Mouse (Mus musculus) kidney, embryonic 16.5 days (tissue): ENCODE results near the gene Eloa. TPM values are rescaled to one million over a fixed set of nuclear protein-coding genes. Genes with fewer than 3 reads are reported as not detected.

Source experiments
- ATAC-seq: fragments of 200-750 bp; cut with Nextera tagmentation; 2 replicates; pipeline ENCODE4 v1.8.0; 2017; ENCODE audit warnings: moderate TSS enrichment; ENCODE audit not compliant: low FRiP score, low TSS enrichment
- H3K27ac ChIP-seq: fragments of 300-500 bp; sonication (generic); 2 replicates; pipeline ENCODE4 v1.5.1; 2014; ENCODE audit warnings: low read length
- H3K27me3 ChIP-seq: fragments of 300-500 bp; sonication (generic); 2 replicates; pipeline ENCODE4 v1.6.1; 2014; ENCODE audit warnings: low read length, control low read depth, mixed read lengths; ENCODE audit not compliant: insufficient read depth
- H3K36me3 ChIP-seq: fragments of 300-500 bp; sonication (generic); 2 replicates; pipeline ENCODE4 v1.6.1; 2014; ENCODE audit warnings: low read length, control low read depth, mixed read lengths; ENCODE audit not compliant: insufficient read depth
- H3K4me1 ChIP-seq: fragments of 300-500 bp; sonication (generic); 2 replicates; pipeline ENCODE4 v1.6.1; 2014; ENCODE audit warnings: low read length, control low read depth, mixed read lengths; ENCODE audit not compliant: insufficient read depth
- H3K4me2 ChIP-seq: fragments of 300-500 bp; sonication (generic); replicated peaks from 2 replicates; pipeline ENCODE4 v1.6.1; 2014; ENCODE audit warnings: low read depth, low read length
- H3K4me3 ChIP-seq: fragments of 300-500 bp; sonication (generic); 2 replicates; pipeline ENCODE4 v1.5.1; 2014; ENCODE audit warnings: mild to moderate bottlenecking, low read length
- H3K9ac ChIP-seq: fragments of 300-500 bp; sonication (generic); replicated peaks from 2 replicates; pipeline ENCODE4 v1.6.1; 2014; ENCODE audit warnings: low read length
- H3K9me3 ChIP-seq: fragments of 300-500 bp; sonication (generic); 2 replicates; pipeline ENCODE4 v1.6.1; 2016; ENCODE audit warnings: low read length, control low read depth
- WGBS: fragments of 180-500 bp; shearing (Covaris S2); extraction: QIAGEN DNeasy Blood & Tissue Kit; methylation state at CpG from one replicate; pipeline ENCODE4 v1.1.7; 2014; 5-methylcytosine and 5-hydroxymethylcytosine counted together
- polyA plus RNA-seq: library from polyadenylated mRNA; unstranded; fragments of >200 nt; fragmentation: Nextera tagmentation; extraction: Ambion mirVana; gene quantifications from 2 replicates; pipeline ENCODE4 v1.2.1, GENCODE M21; 2015

Gene Eloa
- polyA plus RNA-seq, 1 experiment from 2014 or later = 45.1 TPM

GRCm38 (mm10) chr4:135972556-135972906 lies 49.0 kb downstream of the Eloa start, which contains the start of gene Lypla2:
Gene Lypla2, minus strand, starts transcription at chr4:135972626.
- no peaks in the 10 kb centered on the region for H3K27me3 ChIP-seq
- H3K36me3 ChIP-seq = peaks cover 56% of the 10 kb centered on the region
- no peaks in the 10 kb centered on the region for H3K9me3 ChIP-seq
- H3K27ac ChIP-seq = peak within 1 kb of the TSS; percentile 51; the same call in 1 of the 2 replicates
- peak within 1 kb of the TSS; percentile 85 for H3K4me2 ChIP-seq
- H3K4me3 ChIP-seq = peak within 1 kb of the TSS; percentile 92
- WGBS = 3% methylated on average over 17 of the region's 19 CpGs
- H3K9ac ChIP-seq = peak within 1 kb of the TSS; percentile 91
- H3K4me1 ChIP-seq = peaks cover 19% of the 10 kb centered on the region
- peak; percentile 83 for ATAC-seq

DNA sequence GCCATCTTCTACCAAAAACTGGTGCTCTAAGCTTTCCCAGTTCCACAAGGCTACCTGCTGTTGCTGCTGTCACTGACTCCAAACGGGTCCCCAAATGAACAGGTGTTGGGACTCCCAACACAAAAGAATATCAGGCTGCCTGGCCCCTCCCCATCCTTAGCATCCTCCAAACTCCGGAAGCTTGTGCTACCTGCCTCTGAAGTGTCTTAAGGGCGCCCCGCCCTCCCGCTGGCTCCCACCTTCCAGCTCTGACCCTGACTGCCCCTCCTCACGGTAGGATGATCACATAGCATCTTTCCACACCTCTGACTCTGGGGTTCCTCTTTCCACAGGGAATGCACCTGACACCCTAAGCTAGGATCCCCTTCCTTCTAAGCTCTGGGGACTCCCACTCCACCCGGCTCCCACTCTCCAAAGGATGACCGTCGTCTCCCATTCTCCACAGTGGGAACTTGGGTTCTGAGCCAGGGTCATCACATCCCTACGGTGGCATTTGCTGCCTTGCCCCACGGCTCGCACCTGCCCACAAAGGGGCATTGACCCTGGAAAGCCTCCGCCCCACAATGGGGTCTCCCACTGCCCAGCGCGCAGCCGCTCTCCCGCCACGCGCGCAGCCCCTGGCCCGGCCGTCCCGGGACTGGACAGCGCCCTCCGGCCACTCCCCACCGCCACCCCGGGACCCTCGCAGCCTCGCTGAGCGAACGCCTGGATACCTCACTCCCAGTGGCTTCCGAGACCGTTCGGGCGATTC lies 49.6 kb downstream of the Eloa start:
- H3K27me3 ChIP-seq = no peaks in the 10 kb centered on the region
- 0% methylated on average over 34 of the region's 35 CpGs for WGBS
- peak overlapping the region; percentile 85 for H3K4me2 ChIP-seq
- peaks cover 19% of the 10 kb centered on the region for H3K4me1 ChIP-seq
- H3K27ac ChIP-seq = peak overlapping the region; percentile 51; the same call in 1 of the 2 replicates
- H3K36me3 ChIP-seq = peaks cover 58% of the 10 kb centered on the region
- ATAC-seq = peak; percentile 64
- H3K9ac ChIP-seq = peak overlapping the region; percentile 91
- peak overlapping the region; percentile 92 for H3K4me3 ChIP-seq
- no peaks in the 10 kb centered on the region for H3K9me3 ChIP-seq

DNA sequence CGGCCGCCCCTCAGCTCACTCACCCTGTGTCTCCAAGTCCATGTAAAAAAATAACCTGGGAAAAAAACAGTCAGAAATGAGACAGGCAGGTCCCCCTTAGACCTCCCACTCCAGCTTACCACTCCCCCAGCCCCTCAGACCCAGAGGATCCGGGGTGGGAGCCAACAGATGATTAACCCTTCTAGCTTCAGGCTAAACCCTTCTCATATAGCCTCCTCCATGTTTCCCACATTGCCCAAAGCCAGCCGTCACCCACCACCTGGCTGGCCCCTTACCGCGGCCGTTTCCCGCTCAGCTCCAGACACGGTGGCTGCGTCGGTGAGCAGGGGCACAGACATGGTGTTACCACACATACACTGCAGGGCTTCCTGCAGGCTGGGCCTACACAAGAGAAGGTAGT lies 51.0 kb downstream of the Eloa start:
- no peaks in the 10 kb centered on the region for H3K9me3 ChIP-seq
- H3K4me3 ChIP-seq = no peak overlapping the region
- no peak overlapping the region for H3K4me2 ChIP-seq
- peaks cover 52% of the 10 kb centered on the region for H3K36me3 ChIP-seq
- H3K27me3 ChIP-seq = no peaks in the 10 kb centered on the region
- no peak overlapping the region for H3K27ac ChIP-seq
- H3K4me1 ChIP-seq = peaks cover 19% of the 10 kb centered on the region
- WGBS = 82% methylated on average over 11 of the region's 11 CpGs
- H3K9ac ChIP-seq = no peak overlapping the region
- ATAC-seq = no peak

DNA sequence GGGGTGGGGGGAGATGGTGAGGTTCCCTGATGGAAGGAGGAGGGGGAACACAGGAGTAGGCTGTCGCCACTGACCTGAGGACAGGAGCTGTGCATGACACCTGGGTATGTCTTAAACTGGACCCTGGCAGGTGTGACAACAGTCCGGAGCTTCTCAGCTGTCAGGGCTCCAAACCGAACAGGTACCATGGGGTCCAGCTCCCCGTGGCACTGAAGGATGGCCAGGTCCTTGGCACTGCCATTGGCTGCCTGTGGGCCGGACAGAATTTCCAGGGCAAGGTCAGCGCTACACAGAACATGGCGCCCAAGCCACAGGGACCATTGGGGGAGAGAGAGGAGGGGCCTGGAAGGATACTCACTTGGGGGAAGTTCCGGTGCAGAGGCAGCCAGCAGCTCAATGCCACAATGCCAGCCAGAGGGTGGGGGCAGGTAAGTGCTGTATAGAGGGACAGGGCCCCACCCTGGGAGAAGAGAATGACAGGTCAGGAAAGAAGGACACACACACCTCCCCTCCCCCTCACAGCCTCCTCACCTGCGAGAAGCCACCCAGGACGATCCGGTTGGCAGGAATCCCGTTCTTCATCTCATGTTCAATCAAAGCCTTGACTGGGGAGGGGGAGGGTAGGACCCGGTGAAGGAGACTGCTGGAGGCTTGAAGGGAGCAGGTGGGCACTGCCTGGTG lies 52.4 kb downstream of the Eloa start:
- Histone ChIP-seq H3K4me3 (no peak overlapping the region), H3K9me3 (no peaks in the 10 kb centered on the region), H3K4me2 (no peak overlapping the region), H3K27ac (no peak overlapping the region), H3K27me3 (no peaks in the 10 kb centered on the region), H3K4me1 (peaks cover 29% of the 10 kb centered on the region), H3K36me3 (peaks cover 45% of the 10 kb centered on the region), H3K9ac (no peak overlapping the region)
- WGBS = 88% methylated on average over 13 of the region's 13 CpGs
- ATAC-seq = no peak

GRCm38 (mm10) chr4:135968271-135968869 lies 53.2 kb downstream of the Eloa start:
- ATAC-seq = no peak
- Histone ChIP-seq H3K27ac (no peak overlapping the region), H3K4me1 (peaks cover 30% of the 10 kb centered on the region), H3K4me3 (no peak overlapping the region), H3K9ac (no peak overlapping the region), H3K9me3 (no peaks in the 10 kb centered on the region), H3K4me2 (no peak overlapping the region), H3K36me3 (peaks cover 45% of the 10 kb centered on the region), H3K27me3 (no peaks in the 10 kb centered on the region)
- WGBS = 78% methylated on average over 15 of the region's 19 CpGs

DNA sequence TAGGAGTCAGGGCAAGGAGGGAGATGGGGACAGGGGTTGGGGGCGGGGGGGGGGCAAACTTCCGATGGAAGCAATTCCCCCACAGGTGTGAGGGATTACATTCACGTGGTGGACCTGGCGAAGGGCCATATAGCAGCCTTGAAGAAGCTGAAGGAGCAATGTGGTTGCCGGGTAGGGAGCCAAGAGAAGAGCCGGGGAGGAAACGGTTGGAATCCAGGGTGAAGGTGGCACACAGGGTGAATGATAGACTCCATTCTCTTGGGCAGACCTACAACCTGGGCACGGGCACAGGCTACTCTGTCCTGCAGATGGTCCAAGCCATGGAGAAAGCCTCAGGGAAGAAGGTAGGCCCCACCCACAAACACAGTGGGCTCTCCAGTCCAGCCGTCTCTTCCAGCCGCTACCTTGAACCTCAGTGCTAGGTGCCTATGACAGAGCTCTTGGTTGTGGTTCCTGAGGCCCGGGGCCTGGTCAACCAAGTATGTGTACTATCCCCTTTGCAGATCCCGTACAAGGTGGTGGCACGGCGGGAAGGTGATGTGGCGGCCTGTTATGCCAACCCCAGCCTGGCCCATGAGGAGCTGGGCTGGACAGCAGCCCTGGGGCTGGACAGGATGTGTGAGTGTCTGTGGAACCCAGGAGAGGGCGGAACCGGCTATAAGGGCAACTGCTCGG lies 54.3 kb downstream of the Eloa start:
- Histone ChIP-seq H3K27ac (no peak overlapping the region), H3K36me3 (peaks cover 45% of the 10 kb centered on the region), H3K4me2 (no peak overlapping the region), H3K9me3 (no peaks in the 10 kb centered on the region), H3K27me3 (no peaks in the 10 kb centered on the region), H3K4me1 (peaks cover 27% of the 10 kb centered on the region), H3K9ac (no peak overlapping the region), H3K4me3 (no peak overlapping the region)
- no peak for ATAC-seq
- WGBS = 93% methylated on average over 18 of the region's 18 CpGs

- Histone ChIP-seq H3K4me3 (no peak overlapping the region), H3K4me1 (peaks cover 21% of the 10 kb centered on the region), H3K27me3 (no peaks in the 10 kb centered on the region), H3K4me2 (no peak overlapping the region), H3K36me3 (peaks cover 48% of the 10 kb centered on the region), H3K27ac (no peak overlapping the region), H3K9ac (no peak overlapping the region), H3K9me3 (no peaks in the 10 kb centered on the region)
- WGBS = 93% methylated on average over 16 of the region's 16 CpGs
- ATAC-seq = no peak
Observed at GRCm38 (mm10) chr4:135966283-135966682, 55.3 kb downstream of the Eloa start.

- H3K27ac ChIP-seq = no peak overlapping the region
- H3K4me1 ChIP-seq = peaks cover 15% of the 10 kb centered on the region
- H3K36me3 ChIP-seq = peaks cover 48% of the 10 kb centered on the region
- no peak for ATAC-seq
- no peaks in the 10 kb centered on the region for H3K27me3 ChIP-seq
- WGBS = 78% methylated on average over 9 of the region's 9 CpGs
- no peak overlapping the region for H3K4me2 ChIP-seq
- no peaks in the 10 kb centered on the region for H3K9me3 ChIP-seq
- 0 out of 2 replicates have a peak overlapping the region, but pooled peaks have one; percentile 3 for H3K9ac ChIP-seq
- no peak overlapping the region for H3K4me3 ChIP-seq
Observed at GRCm38 (mm10) chr4:135965113-135965512, 56.5 kb downstream of the Eloa start.

DNA sequence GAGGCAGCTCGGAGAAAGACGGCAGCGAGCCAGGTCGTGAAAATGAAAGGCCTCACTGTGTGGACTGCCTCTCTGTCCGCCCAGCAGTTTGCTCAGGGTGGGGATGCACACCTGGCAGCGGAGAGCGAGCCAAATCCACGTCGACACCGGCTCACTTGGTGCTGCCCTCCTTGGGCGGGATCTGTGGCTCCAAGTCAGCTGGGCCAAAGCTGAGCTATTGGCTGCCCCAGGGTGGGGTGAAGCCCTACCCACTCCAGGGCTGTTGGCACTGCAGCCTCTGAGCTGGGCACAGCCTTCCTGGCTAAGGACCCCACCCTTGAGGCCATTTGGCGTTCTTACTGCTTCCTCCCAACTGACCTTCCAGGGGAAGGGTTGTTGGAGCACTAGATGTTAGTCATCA lies 57.1 kb downstream of the Eloa start:
- Histone ChIP-seq H3K4me1 (peaks cover 15% of the 10 kb centered on the region), H3K9ac (peak overlapping the region; percentile 82), H3K9me3 (no peaks in the 10 kb centered on the region), H3K36me3 (peaks cover 45% of the 10 kb centered on the region), H3K4me2 (peak overlapping the region; percentile 96), H3K27me3 (no peaks in the 10 kb centered on the region), H3K27ac (peak overlapping the region; percentile 62; the same call in 1 of the 2 replicates), H3K4me3 (peak overlapping the region; percentile 81)
- 1% methylated on average over 12 of the region's 12 CpGs for WGBS
- 0 out of 2 replicates have a peak, but pooled peaks have one; percentile 12 for ATAC-seq
